ENCODE assay signal across 8 mouse cellular contexts in genomic region chr2:65566793-65567787, GRCm38 (mm10). TPM values are rescaled to one million over a fixed set of nuclear protein-coding genes. Genes with fewer than 3 reads are reported as not detected.
DNase-seq lines count a peak whose midpoint lies in the region; ATAC-seq lines count a peak whose summit lies in the region.

Scn3a (minus strand) TSS chr2:65567627.

- peaks cover 4% of the 10 kb centered on the region for H3K4me1 ChIP-seq in heart, embryonic 12.5 days (replicated peaks)
- H3K4me1 ChIP-seq in forebrain, embryonic 15.5 days = peaks cover 25% of the 10 kb centered on the region
- H3K4me1 ChIP-seq in intestine, embryonic 15.5 days (replicated peaks) = no peaks in the 10 kb centered on the region
- peaks cover 26% of the 10 kb centered on the region for H3K4me1 ChIP-seq in midbrain, embryonic 14.5 days (ENCODE audit: control insufficient read depth, insufficient read depth, low read length)

- WGBS in heart, embryonic 12.5 days = 29% methylated on average over 16 of the region's 16 CpGs
- WGBS in forebrain, embryonic 15.5 days = 11% methylated on average over 16 of the region's 16 CpGs
- WGBS in intestine, embryonic 15.5 days = 24% methylated on average over 16 of the region's 16 CpGs
- 11% methylated on average over 16 of the region's 16 CpGs for WGBS in midbrain, embryonic 14.5 days

- H3K36me3 ChIP-seq in heart, embryonic 12.5 days = no peaks in the 10 kb centered on the region
- no peaks in the 10 kb centered on the region for H3K36me3 ChIP-seq in forebrain, embryonic 15.5 days
- H3K36me3 ChIP-seq in intestine, embryonic 15.5 days = no peaks in the 10 kb centered on the region
- no peaks in the 10 kb centered on the region for H3K36me3 ChIP-seq in midbrain, embryonic 14.5 days (ENCODE audit: control insufficient read depth, insufficient read depth, low read length)

- DNase-seq in heart, adult 8-10 months (ENCODE audit: low spot score) = peak; percentile 27
- DNase-seq in cerebellum, adult 11 months = peak; percentile 14
- peak; percentile 50 to 68 for DNase-seq in left cerebral cortex, postnatal 10 days (ENCODE audit: extremely low spot score in 1 of 2, low spot score in 2 of 2)
- peak; percentile 93 for DNase-seq in midbrain, embryonic 14.5 days
- DNase-seq in telencephalon, adult 2 months (ENCODE audit: low read depth, low spot score) = peak; percentile 60

- no peak for ATAC-seq in heart, embryonic 12.5 days (ENCODE audit: insufficient number of reproducible peaks, low FRiP score)
- ATAC-seq in forebrain, embryonic 15.5 days (replicated peaks) = peak; percentile 79
- peak; percentile 47 for ATAC-seq in intestine, embryonic 15.5 days
- ATAC-seq in midbrain, embryonic 14.5 days (ENCODE audit: low FRiP score, low TSS enrichment) = peak; percentile 78

- intact Hi-C loops in left cerebral cortex, postnatal 10 days (cut with DNase I) = loop anchor here (5.0 kb wide), 2 partner anchors 155 to 170 kb away; no protein-coding TSS in a partner anchor

- H3K9me3 ChIP-seq in heart, embryonic 12.5 days (replicated peaks) = no peaks in the 10 kb centered on the region
- H3K9me3 ChIP-seq in forebrain, embryonic 15.5 days = no peaks in the 10 kb centered on the region
- H3K9me3 ChIP-seq in intestine, embryonic 15.5 days = no peaks in the 10 kb centered on the region
- H3K9me3 ChIP-seq in midbrain, embryonic 14.5 days (ENCODE audit: control insufficient read depth, low read length) = no peaks in the 10 kb centered on the region

- H3K9ac ChIP-seq in heart, embryonic 12.5 days = no peak within 1 kb of the TSS
- peak within 1 kb of the TSS; percentile 58 for H3K9ac ChIP-seq in forebrain, embryonic 15.5 days (replicated peaks)
- H3K9ac ChIP-seq in intestine, embryonic 15.5 days = no peak within 1 kb of the TSS
- H3K9ac ChIP-seq in midbrain, embryonic 14.5 days (replicated peaks; ENCODE audit: low read length) = peak within 1 kb of the TSS; percentile 62

- H3K27me3 ChIP-seq in heart, embryonic 12.5 days (replicated peaks) = no peaks in the 10 kb centered on the region
- H3K27me3 ChIP-seq in forebrain, embryonic 15.5 days = no peaks in the 10 kb centered on the region
- H3K27me3 ChIP-seq in intestine, embryonic 15.5 days (replicated peaks) = no peaks in the 10 kb centered on the region
- H3K27me3 ChIP-seq in midbrain, embryonic 14.5 days (ENCODE audit: control insufficient read depth, insufficient read depth, low read length) = no peaks in the 10 kb centered on the region

- no peak within 1 kb of the TSS for H3K4me3 ChIP-seq in heart, embryonic 12.5 days
- peak within 1 kb of the TSS; percentile 49 for H3K4me3 ChIP-seq in forebrain, embryonic 15.5 days
- H3K4me3 ChIP-seq in intestine, embryonic 15.5 days (replicated peaks) = no peak within 1 kb of the TSS
- peak within 1 kb of the TSS; percentile 54 for H3K4me3 ChIP-seq in midbrain, embryonic 14.5 days (replicated peaks; ENCODE audit: low read depth, low read length)

- no peak within 1 kb of the TSS for H3K4me2 ChIP-seq in heart, embryonic 12.5 days
- H3K4me2 ChIP-seq in forebrain, embryonic 15.5 days (replicated peaks) = peak within 1 kb of the TSS; percentile 51
- H3K4me2 ChIP-seq in intestine, embryonic 15.5 days (replicated peaks) = no peak within 1 kb of the TSS
- peak within 1 kb of the TSS; percentile 68 for H3K4me2 ChIP-seq in midbrain, embryonic 14.5 days (ENCODE audit: low read length)

- no peak within 1 kb of the TSS for H3K27ac ChIP-seq in heart, embryonic 12.5 days (ENCODE audit: poor library complexity, severe bottlenecking)
- H3K27ac ChIP-seq in forebrain, embryonic 15.5 days (replicated peaks) = peak within 1 kb of the TSS; percentile 86
- H3K27ac ChIP-seq in intestine, embryonic 15.5 days = no peak within 1 kb of the TSS
- peak within 1 kb of the TSS; percentile 86 for H3K27ac ChIP-seq in midbrain, embryonic 14.5 days (replicated peaks; ENCODE audit: low read depth, low read length)

RNA-seq across cellular contexts. Expression of gene Scn3a, which starts in this region (rescaled TPM):
- total RNA-seq in heart, adult 8-10 months (2022) = 1 to 10 TPM in 1 of 4 experiments, under 1 TPM in 3; 0.50 to 1.5 (median 0.73) TPM
- polyA plus RNA-seq in heart, embryonic 12.5 days (2016; fragmentation: Nextera tagmentation; extraction: Ambion mirVana) = 0.09 and 0.14 TPM in 2 replicates
- 45.1 and 51.9 TPM in 2 replicates for polyA plus RNA-seq in forebrain, embryonic 15.5 days (2015; fragmentation: Nextera tagmentation; extraction: Ambion mirVana)
- 1.5 and 3.6 TPM in 2 replicates for polyA plus RNA-seq in intestine, embryonic 15.5 days (2015; fragmentation: Nextera tagmentation; extraction: Ambion mirVana)
- 10 to 100 TPM; 62.6 to 68.5 TPM for total RNA-seq in left cerebral cortex, postnatal 10 days (2021)
- 60.4 and 87.2 TPM in 2 replicates for polyA plus RNA-seq in midbrain, embryonic 14.5 days (2014; fragmentation: Nextera tagmentation; extraction: Ambion mirVana)

Comparison
In these comparisons a context has a peak if more than half of its experiments do, and no peak if none do; other contexts are left out.
1. RNA of gene Scn3a (total RNA-seq): 62.6 to 68.5 TPM in left cerebral cortex, postnatal 10 days; 0.50 to 1.5 TPM in heart, adult 8-10 months; every median in the first group is over 10 times any median in the second.
2. RNA of gene Scn3a (polyA plus RNA-seq): 60.4 to 87.2 TPM in midbrain, embryonic 14.5 days and 45.1 to 51.9 TPM in forebrain, embryonic 15.5 days; 1.5 to 3.6 TPM in intestine, embryonic 15.5 days and 0.09 to 0.14 TPM in heart, embryonic 12.5 days; every median in the first group is over 10 times any median in the second.
3. DNase-seq: peak in every context shown above with its lines; median percentile 93 in midbrain, embryonic 14.5 days; 60 in telencephalon, adult 2 months; 59 in left cerebral cortex, postnatal 10 days; 27 in heart, adult 8-10 months; 14 in cerebellum, adult 11 months.
4. H3K27ac ChIP-seq: peak in forebrain, embryonic 15.5 days (single experiment) and midbrain, embryonic 14.5 days (single experiment); none in heart, embryonic 12.5 days (single experiment) and intestine, embryonic 15.5 days (single experiment).
5. H3K4me2 ChIP-seq: peak in forebrain, embryonic 15.5 days (single experiment) and midbrain, embryonic 14.5 days (single experiment); none in heart, embryonic 12.5 days (single experiment) and intestine, embryonic 15.5 days (single experiment).
6. H3K4me3 ChIP-seq: peak in forebrain, embryonic 15.5 days (single experiment) and midbrain, embryonic 14.5 days (single experiment); none in heart, embryonic 12.5 days (single experiment) and intestine, embryonic 15.5 days (single experiment).
7. H3K9ac ChIP-seq: peak in forebrain, embryonic 15.5 days (single experiment) and midbrain, embryonic 14.5 days (single experiment); none in heart, embryonic 12.5 days (single experiment) and intestine, embryonic 15.5 days (single experiment).